Mouse (Mus musculus) gastrocnemius, postnatal 10 days (tissue): ENCODE results near the gene Dicer1. TPM values are rescaled to one million over a fixed set of nuclear protein-coding genes. Genes with fewer than 3 reads are reported as not detected.

Source experiments
- DNase-seq: peaks from one replicate; pipeline ENCODE4 v3.0.0; 2021; ENCODE audit warnings: mixed read lengths
- total RNA-seq, 2 experiments: library from RNA; stranded (reverse); gene quantifications; 2 replicates each; pipeline ENCODE4 v1.2.3; 2021

Gene Dicer1
- total RNA-seq, 2 experiments from 2014 or later: 36.7 to 40.4 TPM

- DNase-seq: no peak
Measured at GRCm38 (mm10) chr12:104677371-104677924, 74.3 kb downstream of the Dicer1 start.

GRCm38 (mm10) chr12:104676535-104677370, 75.0 kb downstream of the Dicer1 start:
- DNase-seq: no peak

- DNase-seq: no peak
Measured at GRCm38 (mm10) chr12:104672976-104673375, 78.8 kb downstream of the Dicer1 start.

- DNase-seq: no peak
Measured at GRCm38 (mm10) chr12:104672406-104672805, 79.3 kb downstream of the Dicer1 start.

- no peak for DNase-seq
Measured at GRCm38 (mm10) chr12:104667846-104668245, 83.9 kb downstream of the Dicer1 start.

- DNase-seq: no peak
Measured at GRCm38 (mm10) chr12:104665951-104666350, 85.8 kb downstream of the Dicer1 start.

GRCm38 (mm10) chr12:104665521-104665920, 86.2 kb downstream of the Dicer1 start:
- DNase-seq: no peak

GRCm38 (mm10) chr12:104656146-104656545, 95.6 kb downstream of the Dicer1 start:
- no peak for DNase-seq

- DNase-seq: peak; percentile 47
Measured at GRCm38 (mm10) chr12:104655006-104655405, 96.7 kb downstream of the Dicer1 start.

- DNase-seq: no peak
Measured at GRCm38 (mm10) chr12:104652021-104652420, 99.7 kb downstream of the Dicer1 start.

- DNase-seq: no peak
Measured at GRCm38 (mm10) chr12:104651269-104651668, 100.5 kb downstream of the Dicer1 start.

- no peak for DNase-seq
Measured at GRCm38 (mm10) chr12:104650510-104651260, 101.1 kb downstream of the Dicer1 start.

GRCm38 (mm10) chr12:104648366-104648765, 103.4 kb downstream of the Dicer1 start:
- DNase-seq: no peak

- DNase-seq: peak; percentile 48
Measured at GRCm38 (mm10) chr12:104642337-104642736, 109.4 kb downstream of the Dicer1 start.

- peak; percentile 72 for DNase-seq
Measured at GRCm38 (mm10) chr12:104640934-104641333, 110.8 kb downstream of the Dicer1 start.

GRCm38 (mm10) chr12:104638156-104638555, 113.6 kb downstream of the Dicer1 start:
- DNase-seq: no peak

Other genes starting within 250 kb of the Dicer1 start
- 1 to 10 TPM; 4.2 TPM for gene Clmn, start 113.1 kb upstream of the Dicer1 start, total RNA-seq